Mouse (Mus musculus): ENCODE data around the gene Flot2. TPM values are rescaled to one million over a fixed set of nuclear protein-coding genes. Genes with fewer than 3 reads are reported as not detected.

Gene Flot2
- polyA plus RNA-seq, 2 experiments: 49.1 to 68.5 TPM

- no peaks in the 10 kb centered on the region for H3K4me1 ChIP-seq (ENCODE audit: control insufficient read depth, insufficient read depth, low read length)
- no peaks in the 10 kb centered on the region for H3K9me3 ChIP-seq (ENCODE audit: control insufficient read depth, low read length)
- no peak overlapping the region for H3K4me2 ChIP-seq (replicated peaks; ENCODE audit: low read depth, low read length, severe bottlenecking)
- no peak for TF ChIP-seq POLR2A (IDR thresholded peaks at IDR 0.05; ENCODE audit: borderline replicate concordance, extremely low read depth, insufficient read depth, insufficient read length)
- no peak overlapping the region for H3K9ac ChIP-seq (ENCODE audit: low read depth, low read length, severe bottlenecking)
- H3K36me3 ChIP-seq (ENCODE audit: control insufficient read depth, insufficient read depth, low read length): peaks cover 44% of the 10 kb centered on the region
- ATAC-seq (ENCODE audit: low FRiP score, low read depth) (no peak), DNase-seq (ENCODE audit: low spot score) (no peak)
- H3K4me3 ChIP-seq (replicated peaks; ENCODE audit: low read length): no peak overlapping the region
- no peaks in the 10 kb centered on the region for H3K27me3 ChIP-seq (ENCODE audit: control insufficient read depth, insufficient read depth, low read length)
- no peak overlapping the region for H3K27ac ChIP-seq (replicated peaks; ENCODE audit: low read depth, low read length)
- 84% methylated on average over 5 of the region's 5 CpGs for WGBS
These were observed 34.2 kb downstream of the Flot2 start for GRCm38 (mm10) chr11:78071938-78072337.

- TF ChIP-seq POLR2A (IDR thresholded peaks at IDR 0.05; ENCODE audit: borderline replicate concordance, extremely low read depth, insufficient read depth, insufficient read length): no peak
- Histone ChIP-seq H3K4me3 (replicated peaks; ENCODE audit: low read length) (no peak overlapping the region), H3K27me3 (ENCODE audit: control insufficient read depth, insufficient read depth, low read length) (no peaks in the 10 kb centered on the region), H3K4me2 (replicated peaks; ENCODE audit: low read depth, low read length, severe bottlenecking) (no peak overlapping the region), H3K36me3 (ENCODE audit: control insufficient read depth, insufficient read depth, low read length) (peaks cover 49% of the 10 kb centered on the region), H3K4me1 (ENCODE audit: control insufficient read depth, insufficient read depth, low read length) (no peaks in the 10 kb centered on the region), H3K27ac (replicated peaks; ENCODE audit: low read depth, low read length) (no peak overlapping the region), H3K9ac (ENCODE audit: low read depth, low read length, severe bottlenecking) (no peak overlapping the region), H3K9me3 (ENCODE audit: control insufficient read depth, low read length) (no peaks in the 10 kb centered on the region)
- ATAC-seq (ENCODE audit: low FRiP score, low read depth) (no peak), DNase-seq (ENCODE audit: low spot score) (no peak)
- 27% methylated on average over 6 of the region's 6 CpGs for WGBS
These were observed 34.8 kb downstream of the Flot2 start for GRCm38 (mm10) chr11:78072425-78073130.

GRCm38 (mm10) chr11:78073577-78074276, 36.0 kb downstream of the Flot2 start:
- Histone ChIP-seq H3K9ac (ENCODE audit: low read depth, low read length, severe bottlenecking) (no peak overlapping the region), H3K4me2 (replicated peaks; ENCODE audit: low read depth, low read length, severe bottlenecking) (no peak overlapping the region), H3K27me3 (ENCODE audit: control insufficient read depth, insufficient read depth, low read length) (no peaks in the 10 kb centered on the region), H3K36me3 (ENCODE audit: control insufficient read depth, insufficient read depth, low read length) (peaks cover 57% of the 10 kb centered on the region), H3K4me3 (replicated peaks; ENCODE audit: low read length) (no peak overlapping the region), H3K27ac (replicated peaks; ENCODE audit: low read depth, low read length) (no peak overlapping the region), H3K9me3 (ENCODE audit: control insufficient read depth, low read length) (no peaks in the 10 kb centered on the region), H3K4me1 (ENCODE audit: control insufficient read depth, insufficient read depth, low read length) (no peaks in the 10 kb centered on the region)
- no peak for TF ChIP-seq POLR2A (IDR thresholded peaks at IDR 0.05; ENCODE audit: borderline replicate concordance, extremely low read depth, insufficient read depth, insufficient read length)
- WGBS: 91% methylated on average over 9 of the region's 9 CpGs
- DNase-seq (ENCODE audit: low spot score) (no peak), ATAC-seq (ENCODE audit: low FRiP score, low read depth) (no peak)

GRCm38 (mm10) chr11:78074277-78074652, 36.5 kb downstream of the Flot2 start:
- no peak for ATAC-seq (ENCODE audit: low FRiP score, low read depth)
- Histone ChIP-seq H3K4me1 (ENCODE audit: control insufficient read depth, insufficient read depth, low read length) (0 out of 2 replicates have a peak, but pooled peaks cover 2% of the 10 kb centered on the region), H3K27me3 (ENCODE audit: control insufficient read depth, insufficient read depth, low read length) (no peaks in the 10 kb centered on the region), H3K4me3 (replicated peaks; ENCODE audit: low read length) (no peak overlapping the region), H3K36me3 (ENCODE audit: control insufficient read depth, insufficient read depth, low read length) (peaks cover 57% of the 10 kb centered on the region), H3K27ac (replicated peaks; ENCODE audit: low read depth, low read length) (no peak overlapping the region), H3K4me2 (replicated peaks; ENCODE audit: low read depth, low read length, severe bottlenecking) (no peak overlapping the region), H3K9ac (ENCODE audit: low read depth, low read length, severe bottlenecking) (no peak overlapping the region), H3K9me3 (ENCODE audit: control insufficient read depth, low read length) (no peaks in the 10 kb centered on the region)
- 82% methylated on average over 2 of the region's 2 CpGs for WGBS
- TF ChIP-seq POLR2A (IDR thresholded peaks at IDR 0.05; ENCODE audit: borderline replicate concordance, extremely low read depth, insufficient read depth, insufficient read length): no peak
- DNase-seq (ENCODE audit: low spot score): no peak

GRCm38 (mm10) chr11:78074666-78075065, 36.9 kb downstream of the Flot2 start:
- 86% methylated on average over 4 of the region's 4 CpGs for WGBS
- Histone ChIP-seq H3K9ac (ENCODE audit: low read depth, low read length, severe bottlenecking) (no peak overlapping the region), H3K4me3 (replicated peaks; ENCODE audit: low read length) (no peak overlapping the region), H3K4me2 (replicated peaks; ENCODE audit: low read depth, low read length, severe bottlenecking) (no peak overlapping the region), H3K27me3 (ENCODE audit: control insufficient read depth, insufficient read depth, low read length) (no peaks in the 10 kb centered on the region), H3K36me3 (ENCODE audit: control insufficient read depth, insufficient read depth, low read length) (peaks cover 57% of the 10 kb centered on the region), H3K4me1 (ENCODE audit: control insufficient read depth, insufficient read depth, low read length) (peaks cover 6% of the 10 kb centered on the region; the same call in 1 of the 2 replicates), H3K9me3 (ENCODE audit: control insufficient read depth, low read length) (no peaks in the 10 kb centered on the region), H3K27ac (replicated peaks; ENCODE audit: low read depth, low read length) (no peak overlapping the region)
- TF ChIP-seq POLR2A (IDR thresholded peaks at IDR 0.05; ENCODE audit: borderline replicate concordance, extremely low read depth, insufficient read depth, insufficient read length): no peak
- no peak for DNase-seq (ENCODE audit: low spot score)
- ATAC-seq (ENCODE audit: low FRiP score, low read depth): no peak

All from limb, embryonic 14.5 days (tissue).